Mouse (Mus musculus) myocyte (in vitro differentiated cells): ENCODE results near the gene Hcrt. TPM values are rescaled to one million over a fixed set of nuclear protein-coding genes. Genes with fewer than 3 reads are reported as not detected.

Source experiments
- H3K27me3 ChIP-seq: one replicate; pipeline ENCODE4 v1.6.1; 2011; ENCODE audit not compliant: control insufficient read depth, insufficient read depth, insufficient read length
- H3K36me3 ChIP-seq: one replicate; pipeline ENCODE4 v1.6.1; 2011; ENCODE audit not compliant: control insufficient read depth, insufficient read depth
- H3K4me2 ChIP-seq: one replicate; pipeline ENCODE4 v1.6.1; 2011; ENCODE audit warnings: low read depth, control low read depth
- H3K4me3 ChIP-seq: one replicate; pipeline ENCODE4 v1.5.1; 2011; ENCODE audit warnings: mild to moderate bottlenecking, control low read depth, moderate library complexity
- H3K79me2 ChIP-seq: one replicate; pipeline ENCODE4 v1.6.1; 2011; ENCODE audit not compliant: control insufficient read depth, insufficient read depth
- H3ac ChIP-seq: one replicate; pipeline ENCODE4 v1.6.1; 2011; ENCODE audit not compliant: control insufficient read depth, insufficient read length
- CEBPB ChIP-seq: IDR thresholded peaks from 2 replicates; pipeline ENCODE4 v1.6.1; 2011; ENCODE audit warnings: mild to moderate bottlenecking, moderate library complexity; ENCODE audit not compliant: poor library complexity, insufficient read depth, severe bottlenecking
- E2F4 ChIP-seq: IDR thresholded peaks from one replicate; pipeline ENCODE4 v1.6.1; 2011; ENCODE audit warnings: mild to moderate bottlenecking, control low read depth, moderate library complexity; ENCODE audit not compliant: insufficient read depth
- MAX ChIP-seq: IDR thresholded peaks from one replicate; pipeline ENCODE4 v1.6.1; 2011; ENCODE audit warnings: low read depth, mild to moderate bottlenecking, control low read depth
- MYOD1 ChIP-seq, 3 experiments: IDR thresholded peaks; one replicate each; pipeline ENCODE4 v1.6.1; 2011; ENCODE audit warnings: control low read depth in 2 of 3, low read depth in 2 of 3, mild to moderate bottlenecking in 2 of 3, moderate library complexity in 1 of 3; ENCODE audit not compliant: insufficient read length in 2 of 3, control insufficient read depth in 1 of 3
- MYOG ChIP-seq, 3 experiments: IDR thresholded peaks; one replicate each; pipeline ENCODE4 v1.6.1; 2011; ENCODE audit warnings: control low read depth in 2 of 3, low read depth in 2 of 3, mild to moderate bottlenecking in 2 of 3; ENCODE audit not compliant: insufficient read length in 2 of 3, control insufficient read depth in 1 of 3, insufficient read depth in 1 of 3
- POLR2A ChIP-seq: IDR thresholded peaks from one replicate; pipeline ENCODE4 v1.6.1; 2011; ENCODE audit warnings: low read depth, mild to moderate bottlenecking, control low read depth, moderate library complexity; ENCODE audit not compliant: insufficient read length
- POLR2AphosphoS2 ChIP-seq: IDR thresholded peaks from one replicate; pipeline ENCODE4 v1.6.1; 2011; ENCODE audit warnings: low read depth, control low read depth; ENCODE audit not compliant: insufficient read length
- REST ChIP-seq: IDR thresholded peaks from one replicate; pipeline ENCODE4 v1.6.1; 2011; ENCODE audit warnings: mild to moderate bottlenecking, control low read depth, moderate library complexity; ENCODE audit not compliant: insufficient read depth, insufficient read length
- SRF ChIP-seq: IDR thresholded peaks from one replicate; pipeline ENCODE4 v1.6.1; 2011; ENCODE audit warnings: low read depth; ENCODE audit not compliant: control insufficient read depth, insufficient read length
- TCF12 ChIP-seq: IDR thresholded peaks from one replicate; pipeline ENCODE4 v1.6.1; 2011; ENCODE audit warnings: mild to moderate bottlenecking, control low read depth; ENCODE audit not compliant: poor library complexity, insufficient read depth, severe bottlenecking
- TCF3 ChIP-seq: IDR thresholded peaks from one replicate; pipeline ENCODE4 v1.6.1; 2011; ENCODE audit warnings: low read depth, control low read depth; ENCODE audit not compliant: insufficient read length
- USF1 ChIP-seq: IDR thresholded peaks from one replicate; pipeline ENCODE4 v1.6.1; 2011; ENCODE audit warnings: low read depth, mild to moderate bottlenecking, control low read depth, moderate library complexity
- polyA plus RNA-seq: library from polyadenylated mRNA; unstranded; fragments of >200 nt; fragmentation: generic; extraction: Trizol; gene quantifications from one replicate; pipeline ENCODE4 v1.2.1, GENCODE M21; 2012; ENCODE audit warnings: missing spikeins

Hcrt gene
- polyA plus RNA-seq, 1 experiment: not detected

DNA sequence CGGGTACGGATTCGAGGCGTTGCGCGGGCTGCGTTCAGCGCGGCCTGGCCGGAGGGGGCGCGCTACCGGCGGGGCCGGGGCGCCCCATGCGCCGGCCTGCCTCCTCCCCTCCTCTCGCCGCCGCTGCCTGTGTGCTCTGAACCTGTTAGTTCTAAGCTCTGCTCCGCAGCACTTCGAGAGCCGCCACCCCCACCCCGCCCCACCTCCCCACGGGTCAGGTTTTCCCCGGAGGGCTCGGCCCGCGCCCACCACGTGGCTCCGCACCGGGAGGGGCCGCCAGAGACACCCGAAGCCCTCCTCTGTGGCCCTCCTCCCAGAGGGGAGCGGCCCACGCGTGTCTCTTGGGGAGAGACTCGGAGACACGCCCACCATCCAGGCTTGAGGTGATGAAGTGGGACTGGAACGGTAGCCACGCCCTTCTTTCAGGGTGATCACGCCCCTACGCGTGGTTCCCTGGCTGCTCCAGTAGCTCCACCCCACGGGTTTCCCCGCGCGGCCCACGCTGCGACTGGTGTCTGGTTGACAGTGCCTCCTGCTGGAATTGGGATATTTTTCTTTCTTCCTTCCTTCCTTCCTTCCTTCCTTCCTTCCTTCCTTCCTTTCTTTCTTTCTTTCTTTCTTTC is 3.0 kb downstream of the Hcrt start, which contains the start of gene Kcnh4:
Kcnh4 (minus strand) TSS at position 332 of the 623 bp plus-strand sequence.
- TF ChIP-seq TCF3 (no peak), SRF (no peak), MYOD1 (IDR thresholded peaks at IDR 0.05; ENCODE audit: control insufficient read depth in 1 of 3, insufficient read length in 2 of 3, low read depth in 2 of 3) (no peak), CEBPB (no peak), MAX (no peak), REST (no peak), POLR2A (no peak)
- no peak within 1 kb of the TSS for H3ac ChIP-seq
- H3K4me3 ChIP-seq: no peak within 1 kb of the TSS
- H3K36me3 ChIP-seq: no peaks in the 10 kb centered on the region
- H3K79me2 ChIP-seq: no peaks in the 10 kb centered on the region
- peaks cover 67% of the 10 kb centered on the region for H3K27me3 ChIP-seq
- no peak within 1 kb of the TSS for H3K4me2 ChIP-seq

DNA sequence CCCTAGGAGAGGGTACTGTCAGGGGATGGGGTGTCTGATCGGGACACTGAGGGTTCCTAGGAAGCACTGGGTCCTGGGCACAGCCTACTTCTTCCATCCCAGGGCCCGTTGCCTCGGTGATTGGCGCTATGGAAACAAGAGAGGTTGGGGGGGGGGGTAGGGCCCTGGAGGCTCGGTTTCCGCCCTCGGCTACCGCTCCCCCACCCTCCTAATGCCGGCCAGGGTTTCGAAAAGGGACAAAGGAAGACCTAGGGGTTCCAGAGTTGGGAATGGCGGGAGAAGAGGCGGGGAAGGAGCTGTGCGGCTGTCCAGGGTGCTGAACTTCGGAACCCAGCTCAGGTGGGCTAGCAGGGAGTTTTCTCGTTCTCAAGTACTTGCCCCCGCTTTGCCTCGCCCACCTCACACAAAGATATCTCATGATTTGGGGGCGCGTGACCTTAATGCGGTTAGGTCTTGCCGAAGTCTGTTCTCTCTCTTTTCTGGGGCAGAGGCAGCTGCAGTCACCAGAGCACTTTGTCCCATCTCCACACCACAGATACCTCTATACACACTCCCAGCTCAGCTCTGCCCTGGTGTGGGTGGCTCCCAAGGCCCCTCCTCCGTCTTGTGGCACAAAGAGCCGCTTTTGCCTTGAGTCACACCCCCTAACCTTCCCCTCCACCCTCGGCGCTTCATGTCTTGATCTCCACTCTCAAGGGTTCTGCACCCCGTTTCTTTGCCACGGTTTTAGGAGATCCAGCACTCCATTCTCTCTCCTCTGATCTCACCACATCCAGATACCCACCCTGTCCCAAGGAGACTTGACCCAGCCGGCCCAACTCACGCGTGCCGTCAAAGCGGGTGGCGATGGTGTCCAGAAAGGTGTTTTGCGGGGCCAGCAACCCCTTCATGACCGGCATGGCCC is 3.8 kb downstream of the Hcrt start:
- Histone ChIP-seq H3K27me3 (peaks cover 74% of the 10 kb centered on the region), H3ac (no peak overlapping the region), H3K79me2 (no peaks in the 10 kb centered on the region), H3K36me3 (no peaks in the 10 kb centered on the region), H3K4me3 (no peak overlapping the region), H3K4me2 (no peak overlapping the region)
- TF ChIP-seq TCF3: no peak
- peak; percentile 89 for TF ChIP-seq REST

GRCm38 (mm10) chr11:100757566-100757965 is 5.2 kb downstream of the Hcrt start:
- Histone ChIP-seq H3K27me3 (peaks cover 82% of the 10 kb centered on the region), H3K79me2 (no peaks in the 10 kb centered on the region), H3ac (no peak overlapping the region), H3K36me3 (no peaks in the 10 kb centered on the region), H3K4me3 (no peak overlapping the region), H3K4me2 (no peak overlapping the region)
- no peak for TF ChIP-seq POLR2AphosphoS2
- TF ChIP-seq USF1: no peak
- TF ChIP-seq SRF: no peak
- TF ChIP-seq MYOG (IDR thresholded peaks at IDR 0.05; ENCODE audit: control insufficient read depth in 1 of 3, insufficient read depth in 1 of 3, insufficient read length in 2 of 3, low read depth in 2 of 3): no peak
- no peak for TF ChIP-seq POLR2A
- TF ChIP-seq CEBPB: no peak
- TF ChIP-seq MAX: no peak
- TF ChIP-seq E2F4: no peak
- TF ChIP-seq TCF3: no peak

DNA sequence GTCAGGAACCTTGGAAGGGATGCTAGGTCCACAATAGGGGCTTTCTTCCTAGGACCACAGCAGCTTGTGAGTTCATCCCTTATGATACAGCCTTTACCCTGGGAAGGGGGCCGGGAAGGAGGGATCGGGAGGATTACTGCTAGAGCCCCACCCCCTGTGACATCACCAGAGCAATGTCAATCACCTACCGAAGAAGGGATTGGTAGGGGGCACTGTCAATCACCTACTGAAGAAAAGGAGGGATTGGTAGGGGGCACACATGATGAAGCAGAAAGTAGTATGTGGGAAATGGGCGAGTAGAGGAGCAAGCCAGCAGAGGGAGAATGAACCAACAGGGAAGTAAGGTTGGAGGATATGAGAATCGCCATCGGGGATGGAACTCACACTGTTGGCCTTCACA is 6.3 kb downstream of the Hcrt start:
- H3K4me2 ChIP-seq: no peak overlapping the region
- no peak overlapping the region for H3K4me3 ChIP-seq
- no peaks in the 10 kb centered on the region for H3K36me3 ChIP-seq
- TF ChIP-seq USF1: no peak
- TF ChIP-seq SRF: no peak
- TF ChIP-seq CEBPB: no peak
- no peak for TF ChIP-seq MYOG (IDR thresholded peaks at IDR 0.05; ENCODE audit: control insufficient read depth in 1 of 3, insufficient read depth in 1 of 3, insufficient read length in 2 of 3, low read depth in 2 of 3)
- no peak for TF ChIP-seq MYOD1 (IDR thresholded peaks at IDR 0.05; ENCODE audit: control insufficient read depth in 1 of 3, insufficient read length in 2 of 3, low read depth in 2 of 3)
- TF ChIP-seq E2F4: no peak
- TF ChIP-seq POLR2A: no peak
- TF ChIP-seq TCF3: no peak
- no peak for TF ChIP-seq REST
- no peak for TF ChIP-seq MAX
- TF ChIP-seq TCF12: no peak
- no peak for TF ChIP-seq POLR2AphosphoS2
- no peaks in the 10 kb centered on the region for H3K79me2 ChIP-seq
- H3ac ChIP-seq: no peak overlapping the region
- H3K27me3 ChIP-seq: peaks cover 81% of the 10 kb centered on the region

GRCm38 (mm10) chr11:100754693-100755057 is 8.1 kb downstream of the Hcrt start:
- Histone ChIP-seq H3K79me2 (no peaks in the 10 kb centered on the region), H3K27me3 (peaks cover 81% of the 10 kb centered on the region), H3K36me3 (no peaks in the 10 kb centered on the region), H3K4me2 (no peak overlapping the region), H3ac (no peak overlapping the region), H3K4me3 (no peak overlapping the region)
- no peak for TF ChIP-seq REST
- TF ChIP-seq POLR2AphosphoS2: no peak
- TF ChIP-seq POLR2A: no peak
- no peak for TF ChIP-seq E2F4
- no peak for TF ChIP-seq MYOG (IDR thresholded peaks at IDR 0.05; ENCODE audit: control insufficient read depth in 1 of 3, insufficient read depth in 1 of 3, insufficient read length in 2 of 3, low read depth in 2 of 3)
- no peak for TF ChIP-seq CEBPB
- TF ChIP-seq MYOD1 (IDR thresholded peaks at IDR 0.05; ENCODE audit: control insufficient read depth in 1 of 3, insufficient read length in 2 of 3, low read depth in 2 of 3): no peak
- no peak for TF ChIP-seq MAX
- TF ChIP-seq TCF3: no peak
- no peak for TF ChIP-seq TCF12
- no peak for TF ChIP-seq USF1
- no peak for TF ChIP-seq SRF
